12 mouse cellular contexts compared by ENCODE assay signal in the genomic region with DNA sequence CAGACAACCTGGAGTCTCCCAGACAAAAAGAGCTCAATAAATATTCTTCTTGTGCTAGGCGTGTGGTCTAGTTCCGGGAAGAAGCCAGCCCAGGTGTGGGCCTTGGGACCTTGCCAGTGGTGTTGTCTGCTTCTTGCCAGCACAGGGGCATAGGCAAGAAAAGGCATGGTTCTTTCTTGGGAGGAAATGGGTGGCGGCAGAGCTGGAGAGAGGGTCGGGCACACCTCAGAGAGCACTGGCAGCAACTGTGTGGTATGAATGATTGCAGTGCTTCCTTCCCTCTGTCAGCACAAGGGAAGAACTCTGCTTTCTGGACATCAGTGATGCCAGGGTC.
DNase-seq lines count a peak whose midpoint lies in the region; ATAC-seq and TF ChIP-seq lines count a peak whose summit lies in the region.
"Had no signal": no experiment of that assay in that cellular context is flagged by ENCODE, and none has a peak within 500 bp of the region (broad histone marks: within the 10 kb centered on the region; RNA-seq: fewer than 3 reads in every experiment).

No protein-coding gene starts in this region.

- TF ChIP-seq CTCF in bone marrow, adult 2 months (IDR thresholded peaks at IDR 0.05; ENCODE audit: control insufficient read depth, insufficient read depth, low read length) = no peak
- no peak for TF ChIP-seq CTCF in forebrain, postnatal 0 days (IDR thresholded peaks at IDR 0.05; ENCODE audit: low read depth)

- TF ChIP-seq POLR2A in bone marrow, adult 2 months (IDR thresholded peaks at IDR 0.05; ENCODE audit: borderline replicate concordance, control insufficient read depth, low read depth, low read length) = no peak

- no peak overlapping the region for H3K9ac ChIP-seq in heart, embryonic 15.5 days
- H3K9ac ChIP-seq in forebrain, postnatal 0 days = peak overlapping the region; percentile 26; the same call in 1 of the 2 replicates
- peak overlapping the region; percentile 42; the same call in 1 of the 2 replicates for H3K9ac ChIP-seq in midbrain, embryonic 12.5 days (replicated peaks)

- H3K27me3 ChIP-seq in heart, embryonic 15.5 days = no peaks in the 10 kb centered on the region
- no peaks in the 10 kb centered on the region for H3K27me3 ChIP-seq in forebrain, postnatal 0 days (ENCODE audit: insufficient read depth, low read length)
- H3K27me3 ChIP-seq in midbrain, embryonic 12.5 days = peaks cover 56% of the 10 kb centered on the region

- no peak for DNase-seq in heart, postnatal 36 days
- no peak for DNase-seq in forebrain, postnatal 0 days
- DNase-seq in frontal cortex, postnatal 14 days (ENCODE audit: low spot score in 2 of 2) = no peak
- no peak for DNase-seq in spleen, postnatal 14 days (ENCODE audit: low spot score in 2 of 2)
- no peak for DNase-seq in lung, postnatal 10 days
- DNase-seq: cerebellum, adult 18-20 months; gastrocnemius, postnatal 25 days; kidney, postnatal 25 days; lung, postnatal 14 days had no signal

- H3K36me3 ChIP-seq in heart, embryonic 15.5 days = no peaks in the 10 kb centered on the region
- no peaks in the 10 kb centered on the region for H3K36me3 ChIP-seq in forebrain, postnatal 0 days (ENCODE audit: insufficient read depth)
- no peaks in the 10 kb centered on the region for H3K36me3 ChIP-seq in midbrain, embryonic 12.5 days

- H3K4me1 ChIP-seq in heart, embryonic 15.5 days (replicated peaks) = peaks cover 79% of the 10 kb centered on the region
- peaks cover 13% of the 10 kb centered on the region for H3K4me1 ChIP-seq in bone marrow, adult 2 months (ENCODE audit: control insufficient read depth, insufficient read depth, low read length)
- H3K4me1 ChIP-seq in forebrain, postnatal 0 days (ENCODE audit: insufficient read depth) = peaks cover 59% of the 10 kb centered on the region
- peaks cover 92% of the 10 kb centered on the region for H3K4me1 ChIP-seq in midbrain, embryonic 12.5 days

- H3K4me2 ChIP-seq in heart, embryonic 15.5 days = no peak overlapping the region
- H3K4me2 ChIP-seq in forebrain, postnatal 0 days (ENCODE audit: low read depth) = peak overlapping the region; percentile 37; the same call in 1 of the 2 replicates
- H3K4me2 ChIP-seq in midbrain, embryonic 12.5 days (replicated peaks) = peak overlapping the region; percentile 48

- WGBS in heart, embryonic 15.5 days = 58% methylated on average over 4 of the region's 4 CpGs
- WGBS in bone marrow, adult 2 months = 7% methylated on average over 4 of the region's 4 CpGs
- WGBS in forebrain, postnatal 0 days = 25% methylated on average over 4 of the region's 4 CpGs
- 35% methylated on average over 4 of the region's 4 CpGs for WGBS in midbrain, embryonic 12.5 days

- intact Hi-C loops in heart, postnatal 36 days (cut with DNase I) = no loop called here

- no peaks in the 10 kb centered on the region for H3K9me3 ChIP-seq in heart, embryonic 15.5 days (replicated peaks)
- H3K9me3 ChIP-seq in forebrain, postnatal 0 days (ENCODE audit: low read length) = no peaks in the 10 kb centered on the region
- no peaks in the 10 kb centered on the region for H3K9me3 ChIP-seq in midbrain, embryonic 12.5 days

- ATAC-seq in heart, embryonic 15.5 days (replicated peaks; ENCODE audit: insufficient number of reproducible peaks, insufficient read depth, low FRiP score, low read depth) = no peak
- ATAC-seq in forebrain, postnatal 0 days = no peak; the same call in 1 of the 2 replicates
- no peak for ATAC-seq in midbrain, embryonic 12.5 days (ENCODE audit: low FRiP score, low read depth)

- H3K27ac ChIP-seq in heart, embryonic 15.5 days = peak overlapping the region; percentile 1; the same call in 1 of the 2 replicates
- H3K27ac ChIP-seq in bone marrow, adult 2 months (ENCODE audit: control insufficient read depth, insufficient read depth, low read depth, low read length, poor library complexity) = peak overlapping the region; percentile 23; the same call in 1 of the 2 replicates
- peak overlapping the region; percentile 96 for H3K27ac ChIP-seq in forebrain, postnatal 0 days (ENCODE audit: low read depth, low read length)
- H3K27ac ChIP-seq in midbrain, embryonic 12.5 days (replicated peaks) = peak overlapping the region; percentile 94

- H3K4me3 ChIP-seq in heart, embryonic 15.5 days = no peak overlapping the region
- no peak overlapping the region for H3K4me3 ChIP-seq in bone marrow, adult 2 months (replicated peaks; ENCODE audit: control insufficient read depth, low read depth, low read length)
- no peak overlapping the region for H3K4me3 ChIP-seq in forebrain, postnatal 0 days (ENCODE audit: low read depth, low read length)
- no peak overlapping the region for H3K4me3 ChIP-seq in midbrain, embryonic 12.5 days

Comparison
In these comparisons a context has a peak if more than half of its experiments do, and no peak if none do; other contexts are left out.
1. H3K27ac ChIP-seq: peak in every context shown above with its lines; median percentile 96 in forebrain, postnatal 0 days; 94 in midbrain, embryonic 12.5 days; 23 in bone marrow, adult 2 months; 1 in heart, embryonic 15.5 days.